8 mouse cellular contexts compared by ENCODE assay signal in the genomic region with DNA sequence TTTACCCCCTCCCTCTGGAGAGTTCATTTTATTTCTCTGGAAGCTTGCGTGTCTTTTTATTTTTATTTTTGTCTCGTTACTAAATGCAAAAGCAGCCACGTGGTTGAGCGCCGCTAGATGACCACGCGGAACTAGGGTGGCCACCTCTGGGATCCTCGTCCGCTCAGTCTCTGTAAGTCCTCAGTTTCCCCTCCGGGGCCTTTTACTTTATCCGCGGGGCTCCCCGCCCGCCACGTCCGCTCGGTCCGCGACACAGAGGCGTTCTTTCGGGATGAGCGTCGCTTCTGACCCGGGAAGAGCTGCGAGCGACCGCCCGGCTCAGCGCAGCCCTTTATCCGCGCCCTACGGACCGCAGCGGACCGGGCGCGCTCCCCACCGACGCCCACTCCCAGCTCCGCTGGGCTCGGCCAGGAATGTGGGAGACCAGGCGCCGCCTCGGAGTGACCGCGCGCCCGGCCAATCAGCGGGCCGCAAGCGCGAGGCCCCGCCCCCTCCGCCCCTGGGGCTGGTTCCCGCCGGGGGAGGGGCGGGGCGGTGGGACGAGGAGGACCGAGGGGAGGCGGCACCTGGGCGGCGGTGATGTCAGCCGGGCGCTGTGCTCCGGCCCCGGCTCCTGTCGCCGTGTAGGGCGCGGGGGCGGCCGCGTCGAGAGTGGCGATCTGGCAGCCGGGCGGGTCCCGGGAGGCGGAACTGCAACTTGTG. TPM values are rescaled to one million over a fixed set of nuclear protein-coding genes. Genes with fewer than 3 reads are reported as not detected.
DNase-seq lines count a peak whose midpoint lies in the region; ATAC-seq and TF ChIP-seq lines count a peak whose summit lies in the region.

Gene Ppfibp1 (plus strand): TSS at position 530 of the 702 bp plus-strand sequence.

- peak; percentile 95 for ATAC-seq in intestine, postnatal 0 days

- peak within 1 kb of the TSS; percentile 86 for H3K4me3 ChIP-seq in embryonic facial prominence, embryonic 10.5 days
- peak within 1 kb of the TSS; percentile 91 for H3K4me3 ChIP-seq in intestine, postnatal 0 days (ENCODE audit: low read depth, low read length)
- H3K4me3 ChIP-seq in midbrain, embryonic 10.5 days = peak within 1 kb of the TSS; percentile 77

- H3K9ac ChIP-seq in intestine, postnatal 0 days (ENCODE audit: low read depth, low read length) = peak within 1 kb of the TSS; percentile 95

- no peaks in the 10 kb centered on the region for H3K9me3 ChIP-seq in embryonic facial prominence, embryonic 10.5 days
- H3K9me3 ChIP-seq in intestine, postnatal 0 days (ENCODE audit: control insufficient read depth) = no peaks in the 10 kb centered on the region
- no peaks in the 10 kb centered on the region for H3K9me3 ChIP-seq in midbrain, embryonic 10.5 days (replicated peaks)

- peaks cover 67% of the 10 kb centered on the region for H3K4me1 ChIP-seq in embryonic facial prominence, embryonic 10.5 days
- H3K4me1 ChIP-seq in intestine, postnatal 0 days (replicated peaks; ENCODE audit: control insufficient read depth, insufficient read depth, low read length) = no peaks in the 10 kb centered on the region; the same call in 1 of the 2 replicates
- peaks cover 55% of the 10 kb centered on the region for H3K4me1 ChIP-seq in midbrain, embryonic 10.5 days

- intact Hi-C loops in left cerebral cortex, postnatal 36 days (cut with DNase I) = no loop called here

- peak within 1 kb of the TSS; percentile 80 for H3K4me2 ChIP-seq in intestine, postnatal 0 days (replicated peaks; ENCODE audit: low read depth)

- H3K36me3 ChIP-seq in embryonic facial prominence, embryonic 10.5 days (replicated peaks) = no peaks in the 10 kb centered on the region
- H3K36me3 ChIP-seq in intestine, postnatal 0 days (ENCODE audit: control insufficient read depth, insufficient read depth) = no peaks in the 10 kb centered on the region
- H3K36me3 ChIP-seq in midbrain, embryonic 10.5 days = no peaks in the 10 kb centered on the region

- WGBS in embryonic facial prominence, embryonic 10.5 days = under 1% methylated on average over 79 of the region's 80 CpGs
- under 1% methylated on average over 76 of the region's 80 CpGs for WGBS in intestine, postnatal 0 days
- WGBS in midbrain, embryonic 10.5 days = under 1% methylated on average over 80 of the region's 80 CpGs

- no peak for TF ChIP-seq CTCF in intestine, postnatal 0 days (IDR thresholded peaks at IDR 0.05; ENCODE audit: low read depth)

- H3K27me3 ChIP-seq in embryonic facial prominence, embryonic 10.5 days (replicated peaks; ENCODE audit: low read depth, poor library complexity, severe bottlenecking) = no peaks in the 10 kb centered on the region
- no peaks in the 10 kb centered on the region for H3K27me3 ChIP-seq in intestine, postnatal 0 days (replicated peaks; ENCODE audit: control insufficient read depth, insufficient read depth, low read length)
- peaks cover 8% of the 10 kb centered on the region; the same call in 1 of the 2 replicates for H3K27me3 ChIP-seq in midbrain, embryonic 10.5 days (ENCODE audit: low read depth, poor library complexity, severe bottlenecking)

- peak within 1 kb of the TSS; percentile 94 for H3K27ac ChIP-seq in embryonic facial prominence, embryonic 10.5 days (replicated peaks)
- peak within 1 kb of the TSS; percentile 94 for H3K27ac ChIP-seq in intestine, postnatal 0 days (ENCODE audit: low read depth, low read length)
- peak within 1 kb of the TSS; percentile 86 for H3K27ac ChIP-seq in midbrain, embryonic 10.5 days (replicated peaks)

- peak; percentile 98 for DNase-seq in adrenal gland, postnatal 14 days
- peak; percentile 97 for DNase-seq in embryonic facial prominence, embryonic 10.5 days (ENCODE audit: low spot score)
- no peak for DNase-seq in gonadal fat pad, adult 2 months (ENCODE audit: low read depth)
- DNase-seq in left cerebral cortex, postnatal 36 days (ENCODE audit: low spot score in 2 of 2) = peak; percentile 92 to 96
- DNase-seq in midbrain, embryonic 10.5 days (ENCODE audit: low spot score) = peak; percentile 91
- peak; percentile 90 to 92 for DNase-seq in right cerebral cortex, postnatal 36 days (ENCODE audit: low spot score in 2 of 2)
- DNase-seq in yolk sac, embryonic 10.5 days (ENCODE audit: low spot score) = peak; percentile 93

RNA-seq across cellular contexts. Expression of gene Ppfibp1, which starts in this region (rescaled TPM):
- 83.0 and 102 TPM in 2 replicates for total RNA-seq in adrenal gland, postnatal 14 days (2021)
- 34.9 and 38.1 TPM in 2 replicates for polyA plus RNA-seq in embryonic facial prominence, embryonic 10.5 days (2016; fragmentation: Nextera tagmentation; extraction: Ambion mirVana)
- 25.5 and 27.2 TPM in 2 replicates for polyA plus RNA-seq in gonadal fat pad, adult 2 months (2012; rRNA removed)
- polyA plus RNA-seq in intestine, postnatal 0 days (2015; fragmentation: Nextera tagmentation; extraction: Ambion mirVana) = 32.3 and 32.4 TPM in 2 replicates
- total RNA-seq in left cerebral cortex, postnatal 36 days (2021) = 10 to 100 TPM; 47.8 to 63.8 TPM
- 28.4 and 28.8 TPM in 2 replicates for polyA plus RNA-seq in midbrain, embryonic 10.5 days (2016; fragmentation: Nextera tagmentation; extraction: Ambion mirVana)
